Mouse (Mus musculus) embryo, embryonic 11 days (tissue): ENCODE data around the gene Crtap.
"Not testable (repeated sequence)": the region's sequence is repeated elsewhere in the genome, so short reads cannot be mapped to it uniquely, and the experiment has no call there.

Experiments
- DNase-seq: peaks from one replicate; pipeline ENCODE4 v3.0.0-alpha.2; 2015

Crtap gene

GRCm38 (mm10) chr9:114394677-114395076, 4.2 kb upstream of the Crtap start:
- DNase-seq = no peak

GRCm38 (mm10) chr9:114394136-114394535, 3.7 kb upstream of the Crtap start:
- DNase-seq = not testable (repeated sequence)

DNA sequence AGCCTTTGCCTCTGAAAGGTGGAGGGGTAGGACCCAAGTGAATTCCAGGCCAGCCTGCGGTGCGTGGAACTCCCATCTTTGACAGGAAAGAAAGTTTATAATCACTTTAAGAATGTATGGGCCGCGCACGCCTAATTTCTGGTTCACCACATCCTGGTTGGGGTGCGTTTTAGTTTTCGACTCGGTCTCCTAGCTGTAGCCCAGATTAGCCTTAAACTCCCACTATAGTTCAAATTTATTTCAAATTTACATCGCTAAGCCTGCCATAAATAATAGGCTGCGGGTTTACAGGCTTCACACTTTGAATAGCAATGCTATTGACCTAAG, 237 bp upstream of the Crtap start:
- DNase-seq = no peak

DNA sequence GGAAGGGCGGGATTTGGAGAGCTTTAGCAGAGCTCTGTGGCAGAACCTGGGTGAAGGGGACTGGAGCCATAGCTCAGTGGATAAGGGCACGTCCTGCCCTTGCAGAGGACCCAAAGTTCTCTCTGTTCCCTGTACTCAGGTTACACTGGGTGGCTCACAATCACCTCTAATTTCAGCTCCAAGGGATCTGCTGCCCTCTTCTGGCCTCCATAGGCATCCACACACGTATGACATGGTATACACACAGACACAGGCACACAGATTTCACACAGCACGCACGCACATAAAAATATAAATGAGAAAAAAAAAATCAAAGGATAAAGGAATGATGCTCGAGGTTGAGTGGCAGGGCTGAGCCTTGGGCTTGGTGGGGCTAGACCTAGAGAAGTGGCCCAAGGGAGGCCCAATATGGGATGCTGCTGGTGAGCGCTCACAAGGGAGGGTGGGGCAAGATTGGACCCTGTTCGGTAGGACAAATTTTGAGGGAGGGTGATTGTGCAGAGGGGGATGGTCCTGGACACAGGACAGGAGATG, 1.0 kb downstream of the Crtap start:
- DNase-seq = peak; percentile 33

GRCm38 (mm10) chr9:114388701-114389370, 1.6 kb downstream of the Crtap start:
- DNase-seq = no peak

GRCm38 (mm10) chr9:114388288-114388687, 2.2 kb downstream of the Crtap start:
- no peak for DNase-seq

DNA sequence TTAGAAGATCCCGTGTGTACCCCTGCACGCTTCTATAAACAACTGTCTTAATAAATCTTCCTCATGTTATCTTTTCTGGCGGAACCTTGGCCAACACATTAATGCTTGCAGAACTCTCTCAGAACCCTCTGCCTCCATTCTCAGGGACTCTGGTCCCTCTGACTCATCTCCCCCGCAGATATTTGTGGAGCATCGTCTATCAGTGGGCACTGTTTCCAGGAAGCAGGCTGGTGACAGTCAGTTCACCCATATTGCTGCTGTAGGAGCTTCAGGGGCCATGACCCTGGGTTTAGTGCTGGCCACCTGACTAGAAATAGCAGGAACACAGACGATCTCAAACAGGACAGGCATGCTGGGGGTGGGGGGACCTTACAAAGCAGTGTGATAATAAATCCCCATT, 3.4 kb downstream of the Crtap start:
- no peak for DNase-seq

DNA sequence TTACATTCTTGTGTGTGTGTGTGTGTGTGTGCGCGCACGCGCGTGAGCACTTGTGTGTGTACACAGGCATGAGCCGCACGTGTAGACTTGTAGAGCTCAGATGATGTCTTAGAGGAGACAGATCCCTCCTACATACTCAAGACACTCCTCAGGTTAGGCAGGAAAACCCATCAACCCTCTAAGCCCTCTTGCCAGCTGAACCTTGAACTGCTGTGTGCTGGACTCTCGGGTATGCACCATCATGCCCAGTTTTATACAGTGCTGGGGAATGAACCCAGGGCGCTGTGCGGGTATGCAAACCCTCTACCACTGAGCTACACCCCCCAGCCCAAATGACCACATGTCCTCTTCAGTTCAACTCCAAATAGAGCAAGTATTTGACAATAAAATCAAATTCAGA, 5.3 kb downstream of the Crtap start:
- DNase-seq = no peak

DNA sequence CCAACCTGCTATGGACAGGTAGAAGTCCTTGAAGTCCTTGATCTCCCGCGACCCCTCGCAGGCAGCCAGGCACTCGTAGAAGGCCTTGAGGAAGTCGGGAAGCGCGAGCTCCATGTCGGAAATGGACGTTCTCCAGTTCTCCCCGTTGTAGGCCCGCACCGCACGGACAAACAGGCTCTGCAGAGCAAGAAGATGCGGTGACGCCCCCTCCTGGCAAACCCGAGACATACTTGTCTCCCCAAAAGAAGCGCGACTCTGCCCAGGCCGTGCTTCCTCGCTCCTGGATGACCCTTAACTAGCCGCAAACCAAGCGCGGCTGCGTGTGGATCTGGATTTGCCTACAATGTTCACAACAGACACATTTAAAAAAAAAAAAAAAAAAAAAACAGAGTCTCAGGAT, 5.8 kb downstream of the Crtap start:
- no peak for DNase-seq

- no peak for DNase-seq
Measured at GRCm38 (mm10) chr9:114382936-114383710, 7.4 kb downstream of the Crtap start.

DNA sequence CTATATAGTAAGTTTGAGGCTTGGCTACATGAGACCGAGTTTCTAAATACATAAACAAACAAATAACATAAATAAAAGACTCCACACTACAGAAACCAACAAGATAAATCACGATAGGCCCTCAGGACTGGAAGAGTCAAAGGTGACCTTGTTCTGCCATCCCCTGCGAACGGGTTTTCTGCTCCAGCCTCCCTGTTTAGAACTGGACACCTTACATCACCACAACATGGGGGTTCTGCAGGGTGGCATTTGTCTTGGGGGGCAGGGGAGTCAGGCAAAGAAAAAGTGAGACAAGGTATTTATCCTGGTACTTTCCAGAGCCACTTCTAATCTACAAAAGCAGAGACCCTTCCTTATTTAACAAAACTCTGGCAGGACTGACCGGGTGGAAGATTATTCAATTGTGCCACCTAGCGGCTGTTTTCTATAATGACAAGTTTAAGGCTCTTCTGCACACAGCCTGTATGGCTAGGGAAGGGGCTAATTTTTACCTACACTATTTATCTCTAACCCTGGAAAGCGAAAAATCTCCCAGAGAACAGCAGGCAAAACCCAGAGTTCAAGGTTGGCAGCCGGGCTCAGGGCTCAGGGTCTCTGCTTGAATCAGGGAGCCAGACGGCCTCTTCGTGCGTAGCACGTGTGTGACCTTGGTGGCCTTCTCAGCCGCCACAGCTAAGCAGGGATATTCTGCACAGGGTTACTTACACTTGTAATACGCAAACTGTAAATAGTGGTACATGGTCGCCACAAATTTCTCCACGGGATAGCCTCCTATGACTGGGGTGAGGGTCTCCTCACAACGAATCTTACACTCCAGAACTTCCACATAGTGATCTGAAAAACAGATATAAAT, 9.4 kb downstream of the Crtap start:
- DNase-seq = peak; percentile 68

GRCm38 (mm10) chr9:114379871-114380270, 10.6 kb downstream of the Crtap start:
- no peak for DNase-seq

- no peak for DNase-seq
Measured at GRCm38 (mm10) chr9:114377168-114377567, 13.3 kb downstream of the Crtap start.

DNA sequence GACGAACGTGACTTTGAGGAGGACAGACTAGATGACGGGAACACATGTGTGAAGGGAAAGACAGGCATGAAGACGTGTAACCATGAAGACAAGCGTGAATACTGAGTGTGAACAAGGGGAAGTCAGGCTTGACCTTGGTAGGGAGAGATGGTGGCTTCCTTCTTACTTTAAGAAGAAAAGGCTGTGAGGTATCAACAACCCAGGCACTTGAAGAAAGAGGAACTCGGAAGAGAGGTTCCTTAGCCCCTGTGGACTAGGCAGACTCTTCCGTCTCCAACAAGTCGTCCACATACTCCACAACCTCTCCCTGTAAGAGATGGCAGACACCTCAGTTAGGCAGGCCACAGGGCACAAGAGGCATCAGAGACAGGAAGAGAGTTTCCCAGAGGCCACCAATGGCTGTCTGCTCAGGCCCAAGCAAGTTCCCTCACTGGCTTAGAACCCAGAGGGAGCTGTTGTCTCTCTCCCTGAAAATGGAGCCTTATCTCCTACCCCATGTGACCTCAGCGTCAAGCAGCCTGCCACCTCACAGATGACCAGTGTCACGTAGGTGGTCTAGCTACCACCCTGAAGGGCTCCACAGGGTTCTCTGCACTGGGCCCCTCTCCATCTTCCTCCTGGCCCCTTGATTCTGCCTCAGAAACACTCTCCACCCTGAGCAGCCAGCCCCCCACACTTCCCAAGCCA, 15.1 kb downstream of the Crtap start:
- no peak for DNase-seq

GRCm38 (mm10) chr9:114371717-114372116, 18.8 kb downstream of the Crtap start:
- peak; percentile 31 for DNase-seq

DNA sequence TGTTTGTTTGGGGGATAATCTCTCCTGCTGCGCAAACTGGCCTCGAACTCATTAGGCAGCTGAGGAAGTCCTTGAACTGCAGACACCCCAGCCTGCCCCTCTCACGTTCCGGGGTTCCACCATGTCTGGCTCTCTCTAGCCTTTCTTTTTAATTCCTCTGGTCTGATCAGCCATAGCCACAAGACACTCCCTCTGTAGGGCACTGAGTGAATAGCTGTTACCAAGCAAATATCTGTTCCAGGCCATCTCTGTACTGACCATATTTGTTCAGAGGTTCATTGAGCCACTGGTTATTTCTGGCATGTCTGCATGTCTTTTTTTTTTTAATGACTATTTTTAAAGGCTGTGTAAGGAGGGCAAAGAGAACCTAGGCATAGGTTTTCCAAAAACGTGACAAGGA, 21.1 kb downstream of the Crtap start:
- DNase-seq = peak; percentile 20

DNA sequence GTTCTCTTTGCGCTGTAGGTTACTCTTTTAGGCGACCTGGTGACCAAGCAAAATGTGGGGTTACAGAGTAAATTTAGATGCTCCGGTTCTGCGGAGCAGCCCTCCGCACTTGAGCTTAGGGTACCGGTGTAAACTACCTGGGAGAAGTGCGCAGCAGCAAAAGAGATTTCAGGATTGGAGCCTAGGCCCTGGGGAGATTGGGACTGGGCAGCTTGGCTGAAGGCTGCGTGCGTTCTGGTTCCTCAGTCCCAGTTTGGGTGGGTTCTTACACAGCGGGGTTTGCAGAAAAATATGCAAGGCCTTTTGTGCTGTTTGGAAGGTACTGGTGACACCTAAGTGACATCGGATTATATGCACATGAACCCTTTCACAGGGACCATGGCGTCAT, 22.0 kb downstream of the Crtap start:
- no peak for DNase-seq

DNA sequence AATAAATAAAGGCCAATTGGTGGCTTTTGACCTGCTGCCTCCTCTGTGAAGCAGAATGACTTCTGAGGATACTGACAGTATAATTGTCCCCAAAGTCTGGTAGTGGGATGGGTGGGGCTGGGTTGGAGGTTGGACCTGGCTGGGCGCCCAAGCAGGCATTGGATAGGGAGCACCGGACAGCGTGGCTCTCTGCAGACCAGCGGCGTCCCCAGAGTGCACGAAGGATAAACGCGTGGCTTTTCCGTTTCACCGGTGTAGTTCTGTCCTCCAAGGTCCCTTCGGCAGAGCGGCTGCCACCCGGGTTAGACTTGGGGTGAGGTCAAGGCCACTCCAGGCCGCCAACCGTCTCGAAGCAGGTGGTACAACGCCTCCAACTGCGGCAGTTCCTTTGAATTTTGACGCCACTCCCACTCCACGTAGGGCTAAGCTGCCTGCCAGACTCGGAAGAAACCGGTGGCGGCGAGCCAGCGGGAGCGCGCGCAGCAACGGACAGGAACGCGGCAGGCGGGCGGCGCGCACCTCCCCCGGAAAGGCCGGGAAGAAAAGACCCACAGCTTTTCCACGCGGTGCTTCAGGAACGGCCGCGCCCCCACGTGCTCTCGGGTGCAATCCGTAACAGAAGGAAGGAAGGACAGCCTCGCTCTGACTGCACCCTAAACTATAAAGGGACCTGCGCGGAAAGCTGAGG, 22.5 kb downstream of the Crtap start:
- peak; percentile 82 for DNase-seq

GRCm38 (mm10) chr9:114329855-114330254, 60.6 kb downstream of the Crtap start, which contains the start of gene Bcl2a1c:
Gene Bcl2a1c (plus strand): TSS chr9:114330135.
- DNase-seq = not testable (repeated sequence)

GRCm38 (mm10) chr9:114328332-114328731, 62.1 kb downstream of the Crtap start:
- not testable (repeated sequence) for DNase-seq

GRCm38 (mm10) chr9:114326011-114326748, 64.3 kb downstream of the Crtap start:
- no peak for DNase-seq
